Mouse (Mus musculus) inflammation-experienced regulatory T-cells, adult 6 months (primary cell): ENCODE data around the gene Calr3. TPM values are rescaled to one million over a fixed set of nuclear protein-coding genes. Genes with fewer than 3 reads are reported as not detected.

Source experiments
- ATAC-seq: one replicate; pipeline ENCODE4 v1.8.0; 2017
- polyA plus RNA-seq, 3 experiments: library from polyadenylated mRNA; unstranded; fragments of 100-300 nt; shearing (Covaris generic); gene quantifications; one replicate each; pipeline ENCODE4 v1.2.1; 2017

Gene Calr3
- under 1 TPM; 0.20 to 0.59 (median 0.31) TPM for polyA plus RNA-seq

DNA sequence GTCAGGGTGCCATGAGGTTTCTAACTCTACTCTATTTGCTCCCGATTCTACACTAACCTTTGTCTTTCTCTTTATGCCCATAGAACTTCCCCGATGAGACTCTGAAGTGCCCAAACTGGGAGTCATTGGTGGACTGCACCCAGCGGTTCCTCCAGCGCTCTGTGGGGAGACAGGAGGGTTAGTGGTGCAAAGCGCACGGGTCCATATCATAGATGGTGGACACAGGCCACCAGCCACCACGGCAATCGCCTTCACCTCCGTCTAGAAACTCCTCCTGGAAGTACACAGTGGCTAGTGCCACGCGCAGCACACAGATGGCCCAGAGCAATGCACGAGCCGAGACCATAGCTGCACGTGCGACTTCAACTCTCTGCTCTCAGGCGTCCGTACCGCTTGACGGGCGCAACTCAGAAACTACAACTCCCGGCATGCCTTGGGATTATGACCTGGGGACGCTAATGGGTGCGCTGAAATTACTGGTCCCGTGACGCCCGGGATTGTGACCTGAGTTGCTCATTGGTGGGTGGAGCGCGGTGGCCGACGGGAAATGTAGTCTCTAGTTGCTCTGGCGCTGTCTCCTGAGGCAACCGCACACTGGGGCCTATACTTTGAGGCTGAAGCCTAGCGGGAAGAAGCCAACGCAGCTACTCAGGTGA is at the start of gene Calr3, which contains the start of gene 1700030K09Rik:
Gene Calr3, minus strand, starts transcription at position 533 of the 656 bp plus-strand sequence.
Gene 1700030K09Rik, plus strand, starts transcription at position 543 of the 656 bp plus-strand sequence.
- ATAC-seq, result peak; percentile 100

DNA sequence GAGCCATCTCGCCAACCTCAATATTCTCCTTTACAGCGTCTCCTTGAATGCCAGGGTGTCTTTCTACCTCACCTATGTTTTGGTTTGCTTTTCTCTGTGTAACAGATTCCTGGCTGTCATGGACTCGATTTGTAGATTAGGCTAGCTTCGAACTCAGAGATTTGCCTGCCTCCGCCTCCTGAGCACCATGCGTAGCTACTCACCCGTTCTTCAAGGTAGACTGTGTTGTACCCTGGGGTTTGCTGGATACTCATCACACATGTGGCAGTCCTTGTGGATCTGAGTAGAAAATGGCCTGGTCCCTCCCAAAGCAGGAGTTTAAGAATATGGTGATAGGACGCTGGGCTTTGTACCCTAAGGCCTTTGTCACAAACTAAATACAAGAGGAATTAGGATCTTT is 49.7 kb upstream of the Calr3 start:
- ATAC-seq, result no peak

DNA sequence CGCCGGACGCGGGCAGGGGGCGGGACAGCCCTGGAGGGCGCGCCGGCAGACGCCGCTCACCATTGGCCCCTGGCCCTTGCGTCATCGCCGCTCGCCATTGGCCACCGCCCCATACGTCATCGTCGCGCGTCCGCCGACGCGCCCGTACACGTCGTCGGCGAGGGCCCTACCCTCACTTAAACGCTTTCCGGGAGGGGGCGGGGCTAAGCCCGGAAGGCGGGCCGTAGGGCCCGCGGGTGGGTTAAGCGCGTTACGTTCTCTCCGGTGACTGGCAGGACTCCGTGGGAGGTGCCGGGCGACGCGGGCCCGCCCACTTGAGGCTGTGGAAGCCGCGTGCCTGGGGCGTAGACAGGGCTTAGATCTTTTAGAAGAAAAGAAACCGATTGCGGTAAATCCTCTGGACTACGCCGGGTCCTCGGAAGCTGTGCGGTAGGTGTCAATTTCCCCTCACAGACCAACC is 49.0 kb upstream of the Calr3 start:
- peak; percentile 87 for ATAC-seq

DNA sequence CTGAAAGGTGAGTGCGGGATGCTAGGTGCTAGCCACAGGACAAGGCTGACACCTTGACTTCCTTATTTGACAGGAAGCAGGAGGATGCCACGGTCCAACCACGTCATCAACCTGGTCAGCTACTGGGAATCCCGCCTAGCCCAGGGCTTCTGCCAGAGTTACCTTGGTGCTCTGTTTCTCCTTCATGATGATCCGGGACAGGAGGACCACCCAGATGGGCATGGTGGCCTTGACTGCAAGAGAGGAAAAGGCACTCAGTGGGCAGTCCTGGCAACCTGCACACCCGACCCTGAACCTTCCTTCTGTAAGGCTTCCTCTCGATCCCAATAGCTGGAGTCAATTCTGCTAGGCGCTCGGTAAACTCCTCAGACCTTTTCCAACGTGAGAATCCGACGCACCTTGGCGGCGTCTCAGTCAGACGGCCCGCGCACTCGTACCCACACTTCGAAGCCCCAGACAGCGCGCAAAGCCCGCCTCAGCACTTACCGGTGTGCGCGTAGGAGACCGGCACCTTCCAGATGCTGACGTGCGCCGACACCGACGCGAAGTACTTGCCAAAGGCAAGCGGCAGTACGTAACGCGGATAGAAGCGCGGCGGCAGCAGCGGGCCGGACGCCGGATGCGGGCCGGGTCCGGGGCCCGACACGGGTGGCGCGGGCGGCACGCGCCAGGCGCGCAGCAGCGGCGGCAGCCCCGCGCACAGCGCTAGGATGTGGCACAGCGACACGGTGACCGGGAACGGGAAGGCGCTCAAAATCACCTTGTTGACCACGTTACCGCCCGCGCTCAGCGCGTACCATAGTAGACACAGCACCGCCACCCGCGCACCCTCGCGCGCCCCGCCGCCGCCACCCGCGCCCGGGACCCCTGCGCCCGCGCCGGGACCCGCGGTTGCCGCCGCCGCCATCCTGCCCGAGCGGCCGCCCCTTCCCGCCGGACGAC is 48.3 kb upstream of the Calr3 start, which contains the start of gene Slc35e1:
Gene Slc35e1, minus strand, starts transcription at position 935 of the 942 bp plus-strand sequence.
- peak; percentile 30 for ATAC-seq

DNA sequence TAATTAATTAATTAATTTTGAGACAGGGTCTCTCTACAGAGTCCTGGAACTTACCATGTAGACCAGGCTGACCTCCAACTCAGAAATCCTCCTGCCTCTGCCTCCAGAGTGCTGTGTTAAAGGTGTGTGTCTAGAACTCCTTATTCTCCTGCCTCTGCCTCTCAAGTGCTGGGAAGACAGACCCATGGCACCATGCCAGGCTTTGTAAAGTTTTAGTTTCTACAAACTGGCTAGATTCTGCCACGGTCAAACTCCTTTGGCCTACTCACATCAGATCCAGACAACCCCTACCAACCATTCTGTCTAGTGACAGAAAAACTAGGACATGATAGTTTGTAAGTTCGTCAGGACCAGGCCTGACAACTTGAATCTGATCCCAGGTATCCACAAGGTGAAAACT is 47.3 kb upstream of the Calr3 start:
- ATAC-seq, result no peak

DNA sequence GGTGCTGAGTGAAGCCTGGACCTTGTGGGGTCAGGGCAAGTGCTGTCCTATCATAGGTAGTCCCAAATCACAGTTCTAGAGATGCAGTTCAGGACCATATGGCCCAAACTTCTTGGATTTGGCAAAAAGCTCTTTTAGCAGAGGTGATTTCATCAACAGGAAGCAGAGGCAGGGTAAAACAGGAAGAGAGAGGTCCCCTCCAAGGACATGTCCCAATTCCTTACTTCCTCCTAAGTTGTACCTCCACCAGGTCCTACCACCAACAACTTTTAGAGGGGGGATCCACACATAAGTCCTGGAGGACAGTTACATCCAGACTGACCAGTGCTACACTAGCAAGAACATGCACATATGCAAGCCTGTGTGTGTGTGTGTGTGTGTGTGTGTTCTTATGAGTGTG is 43.3 kb upstream of the Calr3 start:
- no peak for ATAC-seq

DNA sequence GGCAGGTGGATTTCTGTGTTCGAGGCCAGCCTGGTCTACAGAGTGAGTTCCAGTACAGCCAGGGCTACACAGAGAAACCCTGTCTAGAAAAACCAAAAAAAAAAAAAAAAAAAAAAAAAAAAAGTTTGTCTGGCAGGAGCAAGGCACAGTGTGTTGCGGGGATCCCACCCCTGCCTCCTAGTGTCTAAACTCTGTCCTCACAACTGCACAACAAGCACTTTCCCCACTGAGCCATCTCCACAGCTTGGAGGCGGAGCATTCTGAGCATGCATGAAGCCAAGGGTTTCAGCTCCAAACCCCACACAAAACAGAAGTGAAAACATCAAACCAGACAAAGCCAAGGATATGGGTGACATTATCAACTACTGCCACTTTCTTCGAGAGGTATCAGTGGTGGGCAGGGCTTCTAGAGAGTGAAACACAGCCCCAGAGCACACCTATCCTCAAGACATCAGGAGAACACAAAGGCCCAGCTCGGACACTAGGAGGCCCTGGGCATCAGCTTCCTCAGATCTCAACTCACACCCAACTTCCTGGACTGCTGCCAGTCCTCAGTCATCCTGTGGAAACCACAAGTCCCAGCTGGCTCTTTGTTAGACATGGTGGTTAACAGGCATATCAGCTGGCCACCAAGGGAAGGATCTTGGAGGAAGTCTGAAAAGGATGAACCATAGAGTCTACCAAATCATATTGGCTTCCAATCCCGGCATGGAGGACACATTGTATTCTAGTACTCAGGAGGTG is 42.0 kb upstream of the Calr3 start:
- ATAC-seq, result no peak

DNA sequence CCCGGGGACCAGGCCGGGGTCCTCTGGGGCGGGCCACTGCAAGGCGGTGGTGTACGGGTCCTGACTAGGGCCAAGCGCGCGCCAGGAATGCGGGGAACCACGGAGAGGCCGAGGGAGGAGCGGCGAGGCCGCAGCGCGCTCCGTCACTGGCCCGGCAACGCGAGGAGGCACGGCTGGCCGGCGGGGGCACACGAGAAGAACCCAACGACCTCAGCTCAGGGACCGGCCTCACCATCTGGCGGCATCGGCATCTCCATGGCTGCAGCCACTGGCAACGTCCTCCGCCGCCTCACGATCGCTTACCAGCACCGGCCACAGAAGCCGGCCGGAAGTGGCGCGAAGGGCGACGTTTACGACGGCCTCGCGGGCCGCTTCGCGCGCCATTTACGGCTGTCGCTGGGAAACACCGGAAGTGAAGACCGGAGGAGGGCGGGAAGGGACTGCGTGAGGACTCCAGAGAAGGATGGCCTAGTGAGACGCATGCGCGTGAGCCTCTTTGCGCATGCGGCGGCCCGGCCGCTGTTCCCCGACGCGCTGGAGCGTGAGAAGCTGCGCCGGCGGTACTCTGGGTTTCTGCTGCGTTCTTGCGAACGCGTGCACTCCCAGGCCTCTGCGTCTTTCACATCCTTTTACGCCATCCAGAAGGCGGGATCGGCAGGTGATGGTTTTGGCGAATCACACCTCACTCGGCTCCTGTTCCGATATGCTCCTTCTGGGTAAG is 31.3 kb upstream of the Calr3 start, which contains the start of gene Cherp:
Gene Cherp, minus strand, starts transcription at position 401 of the 721 bp plus-strand sequence.
- peak; percentile 97 for ATAC-seq

DNA sequence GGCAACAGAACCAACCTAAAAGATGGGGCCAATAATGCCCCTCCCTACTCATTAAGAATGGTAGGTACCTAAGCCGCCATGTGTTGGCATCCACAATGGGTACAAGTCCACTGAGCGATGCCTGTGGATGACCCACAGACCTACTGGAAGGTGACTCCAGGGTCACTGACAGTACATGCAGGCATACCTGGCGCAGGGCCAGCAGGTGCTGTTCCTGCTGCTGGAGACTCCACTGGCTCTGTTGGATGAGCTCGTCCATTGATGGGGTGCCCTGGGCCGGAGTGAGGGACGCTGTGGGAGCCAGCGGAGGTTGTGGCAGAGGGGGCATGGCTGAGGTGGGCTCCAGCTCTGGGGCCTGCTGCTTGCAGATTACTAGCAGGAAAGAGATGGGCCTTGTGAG is 27.0 kb upstream of the Calr3 start:
- ATAC-seq, result no peak

DNA sequence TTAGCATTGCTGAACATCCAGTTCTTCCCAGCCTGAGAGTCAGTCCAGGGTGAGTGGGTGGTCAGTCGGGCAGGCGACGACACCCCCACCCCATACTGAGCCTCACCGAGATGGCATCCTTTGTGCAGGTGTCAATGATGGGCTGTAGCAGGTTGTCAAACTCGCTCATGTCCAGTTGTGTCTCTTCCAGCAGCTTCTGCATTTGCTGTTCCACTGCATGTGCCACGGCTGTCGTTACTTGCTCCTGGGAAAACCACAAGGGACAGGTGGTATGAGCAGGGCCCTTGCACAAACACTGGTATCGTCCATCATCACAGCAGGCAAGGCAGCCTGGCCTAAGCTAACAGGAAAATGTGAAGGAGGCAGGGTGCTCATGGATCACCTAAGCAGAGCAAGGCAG is 26.3 kb upstream of the Calr3 start:
- ATAC-seq, result no peak

DNA sequence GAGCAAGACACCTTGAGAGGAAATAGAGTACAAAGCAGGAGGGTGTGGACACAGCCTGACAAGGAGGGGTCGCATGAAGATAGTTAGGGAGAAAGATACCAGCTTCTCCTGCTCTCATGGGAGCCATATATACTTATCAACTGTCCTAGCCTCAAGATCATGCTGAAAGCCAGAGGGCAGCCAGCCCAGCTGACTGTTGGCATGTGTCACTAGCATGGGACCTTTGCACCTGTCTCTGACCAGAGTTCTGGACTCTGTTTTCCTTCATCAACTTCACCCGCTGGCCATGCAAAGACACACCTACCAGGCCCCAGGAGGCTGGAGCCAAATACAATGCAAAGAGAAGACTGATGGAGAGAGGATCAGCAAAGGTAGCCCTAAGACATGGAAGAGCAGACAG is 25.6 kb upstream of the Calr3 start:
- no peak for ATAC-seq

DNA sequence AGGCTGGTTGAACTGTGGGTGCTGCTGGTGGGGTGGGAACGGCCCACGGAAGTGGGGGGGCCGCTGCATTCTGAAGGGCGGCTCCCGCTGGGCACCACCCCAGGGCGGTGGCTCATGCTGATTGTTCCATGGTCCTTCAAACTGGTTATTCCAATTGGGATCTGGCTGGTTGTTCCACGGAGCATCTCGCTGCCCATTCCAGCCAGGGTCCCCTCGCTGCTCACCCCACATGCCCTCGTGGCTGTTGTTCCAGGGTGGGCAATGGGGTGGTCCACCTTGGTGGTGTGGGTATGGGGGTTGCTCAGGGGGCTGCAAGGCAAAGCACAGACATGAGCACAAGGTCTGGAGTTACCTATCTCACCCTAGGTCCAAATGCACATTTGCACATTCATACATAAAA is 20.5 kb upstream of the Calr3 start:
- ATAC-seq, result no peak

DNA sequence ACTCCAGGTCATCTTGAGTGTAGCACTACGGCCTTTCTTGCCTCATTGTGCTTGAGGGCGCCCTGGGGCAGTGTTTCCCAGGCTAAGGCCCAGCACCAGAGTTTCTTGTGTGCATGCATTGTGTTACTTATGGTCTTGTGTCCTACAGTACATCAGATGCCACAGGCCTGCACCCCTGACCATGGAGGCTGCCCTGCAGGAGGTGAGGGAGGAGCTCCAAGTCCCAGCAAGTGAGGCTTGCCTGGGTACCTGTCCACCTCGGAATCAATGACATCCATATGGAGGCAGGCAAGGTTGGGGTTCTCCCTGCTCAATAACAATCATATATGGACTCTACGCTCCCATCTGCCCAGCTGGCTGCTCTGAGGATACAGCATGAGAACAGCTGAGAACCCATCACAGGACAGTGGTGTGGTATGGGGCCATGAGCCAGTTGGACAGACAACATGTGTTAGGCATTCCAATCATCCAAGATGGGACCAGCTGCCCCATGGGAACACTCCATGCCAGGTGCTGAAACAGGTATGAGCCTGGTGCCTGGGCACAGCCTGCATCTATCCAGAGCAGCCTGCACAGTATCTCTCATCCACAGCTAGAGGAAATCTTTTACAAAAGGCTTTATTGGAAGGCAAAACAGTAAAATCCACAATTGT is 16.3 kb upstream of the Calr3 start:
- ATAC-seq, result no peak

DNA sequence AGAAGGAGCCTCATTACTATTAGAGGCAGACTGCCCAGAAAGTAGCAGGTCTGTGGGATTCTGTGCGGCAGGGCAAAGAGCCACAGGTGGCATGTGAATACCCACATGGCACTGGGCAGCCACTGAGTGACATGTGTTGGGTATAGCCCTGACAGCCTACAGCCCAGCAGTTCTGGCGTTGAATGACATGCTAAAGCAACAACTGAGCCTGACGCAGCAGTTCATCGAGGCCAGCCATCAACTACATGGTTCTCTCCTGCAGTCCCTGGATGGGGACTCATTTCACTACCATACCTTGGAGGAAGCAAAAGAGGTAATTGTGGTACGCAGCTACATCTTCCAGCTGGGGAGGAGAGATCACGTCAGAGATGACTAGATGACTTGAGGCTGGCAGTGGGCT is 14.8 kb upstream of the Calr3 start:
- no peak for ATAC-seq

DNA sequence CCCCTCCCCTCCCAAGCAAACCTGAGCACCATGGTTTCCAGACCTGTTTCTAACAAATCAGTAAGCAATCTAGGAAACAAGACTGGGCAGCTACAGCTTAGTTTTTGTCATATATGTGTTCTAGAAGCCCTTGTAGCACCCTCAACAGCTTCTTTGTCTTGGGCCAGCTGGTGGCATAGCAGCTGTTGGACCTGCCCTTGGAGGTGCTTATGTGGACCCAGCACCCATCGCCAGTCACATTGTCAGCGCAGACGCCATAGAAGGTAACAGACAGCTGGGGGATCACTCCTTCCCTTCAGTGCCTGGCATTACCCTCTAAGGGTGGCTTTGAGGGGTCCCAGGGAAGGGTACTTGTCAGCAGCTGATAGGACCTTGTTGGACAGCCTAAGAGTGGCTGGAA is 14.1 kb upstream of the Calr3 start:
- no peak for ATAC-seq

DNA sequence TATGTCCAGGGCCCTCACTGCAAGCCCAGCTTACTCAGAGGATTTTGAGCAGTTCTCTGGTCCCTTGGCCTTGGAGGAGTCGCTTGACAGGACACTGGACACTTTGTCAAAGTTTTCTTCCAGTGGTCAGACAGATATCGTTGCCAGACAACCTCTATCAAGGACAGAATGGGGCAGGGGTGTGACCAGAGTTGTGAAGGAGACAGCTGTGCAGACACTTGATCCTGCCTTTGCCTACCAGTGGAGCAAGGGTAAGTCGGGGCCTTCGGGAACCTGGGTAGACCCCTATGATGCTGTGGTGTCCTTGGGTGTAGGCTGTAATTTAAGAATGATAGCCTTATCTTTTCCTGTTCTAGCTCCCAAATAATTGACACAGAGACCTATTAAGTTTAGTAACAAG is 11.6 kb upstream of the Calr3 start:
- no peak for ATAC-seq

DNA sequence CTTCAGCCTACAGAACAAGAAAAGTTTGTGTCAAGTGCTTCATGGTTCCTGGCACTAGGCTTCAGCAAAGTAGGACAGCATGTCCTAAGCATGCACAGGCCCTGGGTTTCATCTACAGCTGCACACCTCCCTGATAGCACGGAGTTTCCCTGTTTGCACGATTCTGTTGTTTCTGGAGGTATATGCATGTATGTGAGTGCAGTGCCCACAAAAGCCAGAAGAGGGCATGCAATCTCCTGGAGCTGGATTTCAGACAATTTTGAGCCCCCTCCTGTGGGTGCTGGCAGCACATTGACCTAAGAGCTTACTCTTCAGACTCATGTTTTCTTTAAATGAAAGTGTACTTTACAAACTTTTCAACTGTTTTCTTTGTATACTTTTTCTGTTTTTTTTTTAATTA is 10.2 kb upstream of the Calr3 start:
- no peak for ATAC-seq

DNA sequence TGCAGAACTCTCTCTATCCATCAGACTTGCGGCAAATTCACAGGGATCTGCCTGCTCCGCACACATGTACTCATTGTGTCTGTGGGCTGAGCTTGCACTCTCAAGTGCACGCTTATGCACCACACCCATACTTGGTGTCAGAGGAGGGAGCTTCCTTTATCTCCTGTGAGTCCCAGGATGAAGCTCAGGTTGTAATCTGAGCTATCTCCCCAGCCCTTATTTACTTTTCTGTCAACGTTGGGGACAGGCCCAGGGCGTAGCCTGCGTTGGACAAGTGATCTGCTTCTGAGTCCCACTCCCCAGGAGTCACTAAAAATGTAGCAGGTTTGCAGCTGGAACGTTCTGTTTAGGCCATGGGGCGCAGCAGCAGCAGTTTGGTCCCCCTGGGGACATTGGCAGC is 7.8 kb upstream of the Calr3 start:
- no peak for ATAC-seq

DNA sequence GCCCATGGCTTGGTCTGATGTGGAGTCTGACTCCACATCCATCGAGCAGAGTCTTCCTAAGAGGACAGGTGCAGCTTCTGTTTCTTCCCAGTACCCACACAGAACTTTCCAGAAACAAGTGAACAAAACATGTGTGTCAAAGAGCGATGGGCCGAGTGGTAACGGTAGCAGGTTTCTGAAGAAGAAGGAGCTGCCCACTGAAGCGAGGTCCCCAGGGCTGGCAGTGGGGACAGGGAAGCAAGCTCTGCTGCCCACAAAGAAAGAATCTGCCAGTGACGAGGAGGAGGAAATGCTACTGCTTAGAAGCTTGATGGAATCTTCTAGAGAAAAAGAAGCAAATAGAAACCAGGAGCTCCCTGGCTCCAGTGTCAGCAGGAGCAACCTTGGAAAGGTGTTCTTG is 1.4 kb upstream of the Calr3 start:
- no peak for ATAC-seq

DNA sequence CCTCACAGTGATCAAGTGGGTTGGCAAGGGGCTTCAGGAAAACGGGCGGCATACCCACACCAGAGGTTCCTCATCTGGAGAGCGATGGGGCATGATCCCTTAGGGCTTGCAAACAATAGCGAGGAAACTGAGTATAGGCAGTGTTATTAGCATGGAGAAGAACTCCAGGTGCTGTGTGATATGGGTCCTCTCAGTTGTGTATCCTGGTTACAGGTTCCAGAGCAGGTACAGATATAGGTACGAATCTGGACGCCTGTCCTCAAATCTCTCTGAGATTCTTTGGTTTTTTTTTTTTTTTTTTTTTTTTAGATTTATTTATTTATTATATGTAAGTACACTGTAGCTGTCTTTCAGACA is 302 bp upstream of the Calr3 start:
- ATAC-seq, result peak; percentile 23

DNA sequence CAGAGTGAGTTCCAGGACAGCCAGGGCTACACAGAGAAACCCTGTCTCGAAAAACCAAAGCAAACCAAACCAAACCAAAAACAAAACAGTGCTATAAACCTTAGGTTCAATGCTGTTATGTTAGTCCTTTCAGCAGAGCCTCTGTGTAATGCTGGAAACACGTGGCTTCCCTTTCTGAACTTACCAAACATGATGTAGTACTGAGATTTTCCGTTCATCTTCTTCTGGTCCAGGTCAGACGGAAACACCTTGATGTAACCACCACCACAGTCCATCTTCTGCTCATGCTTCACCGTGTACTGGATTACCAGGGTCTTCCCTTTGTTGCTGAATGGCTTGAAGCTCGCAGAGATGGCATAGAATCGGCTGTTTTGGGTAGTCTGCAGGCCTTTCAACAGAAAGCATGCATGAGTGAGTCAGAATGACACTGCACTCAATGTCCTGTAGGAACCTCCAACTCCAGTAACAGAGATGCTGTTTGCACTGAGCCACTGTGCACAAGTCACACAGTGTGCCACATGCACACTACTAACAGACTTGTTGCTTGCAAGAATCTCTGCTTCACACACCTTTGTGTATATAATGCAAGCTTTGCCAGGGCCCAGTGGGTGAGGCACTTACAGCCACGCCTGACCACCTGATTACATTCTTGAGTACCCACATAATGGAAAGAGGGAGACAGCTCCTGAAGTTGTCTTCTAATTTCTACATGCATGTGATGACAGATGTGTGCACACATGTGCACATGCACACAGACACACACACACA is 5.2 kb downstream of the Calr3 start:
- no peak for ATAC-seq
